Mouse (Mus musculus) thymus, adult 2 months (tissue): ENCODE measurements around the gene Tpr. TPM values are rescaled to one million over a fixed set of nuclear protein-coding genes. Genes with fewer than 3 reads are reported as not detected.

Source experiments
- DNase-seq: peaks from one replicate; pipeline ENCODE4 v3.0.0; 2021
- H3K27ac ChIP-seq: fragments of 200-500 bp; 2 replicates; pipeline ENCODE4 v1.5.1; 2012; ENCODE audit warnings: low read length, control low read depth; ENCODE audit not compliant: control insufficient read depth, insufficient read depth
- H3K27me3 ChIP-seq: fragments of 200-500 bp; 2 replicates; pipeline ENCODE4 v1.6.1; 2012; ENCODE audit warnings: mild to moderate bottlenecking, low read length, moderate library complexity, mixed read lengths; ENCODE audit not compliant: control insufficient read depth, insufficient read depth
- H3K36me3 ChIP-seq: fragments of 200-500 bp; 2 replicates; pipeline ENCODE4 v1.6.1; 2012; ENCODE audit warnings: mild to moderate bottlenecking, low read length, moderate library complexity; ENCODE audit not compliant: control insufficient read depth, insufficient read depth
- H3K4me1 ChIP-seq: fragments of 200-500 bp; replicated peaks from 2 replicates; pipeline ENCODE4 v1.6.1; 2012; ENCODE audit warnings: low read length; ENCODE audit not compliant: control insufficient read depth, insufficient read depth
- H3K4me3 ChIP-seq: fragments of 200-500 bp; 2 replicates; pipeline ENCODE4 v1.5.1; 2012; ENCODE audit warnings: mild to moderate bottlenecking, low read length, control low read depth, moderate library complexity; ENCODE audit not compliant: control insufficient read depth, insufficient read depth
- CTCF ChIP-seq: fragments of 200-500 bp; IDR thresholded peaks from 2 replicates; pipeline ENCODE4 v1.5.1; 2012; ENCODE audit warnings: mild to moderate bottlenecking, control low read depth, low read length, moderate library complexity, borderline replicate concordance; ENCODE audit not compliant: control insufficient read depth, poor library complexity, insufficient read depth; ENCODE audit errors: extremely low read depth
- POLR2A ChIP-seq: fragments of 200-500 bp; IDR thresholded peaks from 2 replicates; pipeline ENCODE4 v1.6.1; 2012; ENCODE audit warnings: mild to moderate bottlenecking, low read length, control low read depth, moderate library complexity; ENCODE audit not compliant: control insufficient read depth, poor library complexity, insufficient read depth; ENCODE audit errors: extremely low read depth
- WGBS: fragments of 180-500 bp; shearing (Covaris S2); methylation state at CpG from one replicate; pipeline ENCODE4 v1.1.7; 2018; 5-methylcytosine and 5-hydroxymethylcytosine counted together
- polyA plus RNA-seq: library from polyadenylated mRNA; depleted of rRNA; stranded (reverse); fragments of >200 nt; gene quantifications from 2 replicates; pipeline ENCODE4 v1.2.3, GENCODE M21; 2012; rRNA removed

Gene Tpr
- polyA plus RNA-seq, 1 experiment, result 101 TPM

DNA sequence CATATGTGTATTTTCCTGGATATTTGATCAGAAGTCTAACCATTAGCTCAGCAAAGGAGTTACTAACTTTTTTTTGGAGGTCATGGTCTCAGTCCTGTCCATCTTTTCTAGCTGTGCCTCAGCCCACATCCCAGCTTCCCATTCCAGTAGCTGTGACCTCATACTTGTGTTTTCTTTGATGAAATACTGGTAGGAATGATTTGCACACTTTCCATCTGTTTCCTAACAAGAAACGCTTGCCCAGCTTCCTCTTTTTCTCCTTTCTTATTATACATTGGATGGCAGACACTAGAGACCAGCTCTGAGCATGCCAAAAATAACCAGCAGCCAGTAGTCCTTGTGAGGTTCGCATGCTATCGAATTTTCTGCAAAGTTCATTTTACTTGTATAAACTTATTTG, 77.4 kb downstream of the Tpr start:
- Histone ChIP-seq H3K4me1 (no peaks in the 10 kb centered on the region), H3K27ac (no peak overlapping the region), H3K4me3 (no peak overlapping the region), H3K36me3 (no peaks in the 10 kb centered on the region), H3K27me3 (no peaks in the 10 kb centered on the region)
- TF ChIP-seq CTCF (no peak), POLR2A (no peak)
- 21% methylated on average over 3 of the region's 3 CpGs for whole genome bisulfite sequencing
- DNase-seq, result no peak

GRCm38 (mm10) chr1:150472525-150472924, 79.9 kb downstream of the Tpr start:
- H3K4me1 ChIP-seq, result no peaks in the 10 kb centered on the region
- DNase-seq, result no peak
- H3K27ac ChIP-seq, result no peak overlapping the region
- WGBS, result 94% methylated on average over 7 of the region's 7 CpGs
- H3K36me3 ChIP-seq, result no peaks in the 10 kb centered on the region
- TF ChIP-seq CTCF, result no peak
- H3K4me3 ChIP-seq, result no peak overlapping the region
- no peaks in the 10 kb centered on the region for H3K27me3 ChIP-seq

DNA sequence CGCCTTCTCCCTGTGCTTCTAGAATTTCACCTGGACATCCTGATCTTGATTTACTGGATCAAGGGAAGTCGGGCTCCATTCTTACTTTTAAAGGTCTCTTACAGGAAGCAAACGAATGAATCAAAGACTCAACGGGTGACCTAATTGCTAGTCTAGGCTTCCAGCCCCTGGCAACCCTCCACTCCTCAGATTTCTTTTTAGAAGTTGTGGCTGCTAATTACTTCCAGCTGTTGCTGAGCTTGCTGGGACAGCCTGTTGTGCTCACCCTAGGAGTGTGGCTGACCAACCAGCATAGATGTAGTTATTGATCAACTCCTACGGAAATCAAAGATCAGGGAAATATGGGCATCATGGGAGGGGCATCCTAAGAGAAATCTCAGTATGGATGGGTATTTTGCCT, 88.0 kb downstream of the Tpr start:
- H3K36me3 ChIP-seq, result no peaks in the 10 kb centered on the region
- TF ChIP-seq CTCF (no peak), POLR2A (no peak)
- no peak overlapping the region for H3K27ac ChIP-seq
- DNase-seq, result no peak
- 88% methylated on average over 5 of the region's 5 CpGs for WGBS
- no peaks in the 10 kb centered on the region for H3K27me3 ChIP-seq
- no peaks in the 10 kb centered on the region for H3K4me1 ChIP-seq
- no peak overlapping the region for H3K4me3 ChIP-seq

DNA sequence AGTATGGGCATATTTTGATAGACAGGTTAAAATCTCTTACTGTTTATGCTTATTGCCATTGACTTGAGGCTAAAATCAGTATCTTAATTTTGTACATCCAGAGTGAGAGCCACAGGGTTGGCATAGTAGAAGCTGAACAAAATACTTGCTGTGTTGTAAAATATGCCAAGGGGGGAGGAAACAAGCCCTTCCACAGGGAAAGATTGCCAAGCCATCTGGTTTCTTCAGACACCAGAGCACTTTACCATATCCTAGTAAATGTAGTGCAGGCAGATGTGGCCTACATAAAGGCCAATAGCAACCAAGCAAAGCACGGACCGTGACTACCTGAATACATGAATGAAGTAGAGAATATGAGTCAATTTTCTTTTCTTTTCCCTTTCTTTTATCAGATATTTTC, 96.5 kb downstream of the Tpr start:
- no peak for TF ChIP-seq POLR2A
- no peak for TF ChIP-seq CTCF
- Histone ChIP-seq H3K4me1 (no peaks in the 10 kb centered on the region), H3K36me3 (no peaks in the 10 kb centered on the region), H3K27ac (no peak overlapping the region), H3K4me3 (no peak overlapping the region), H3K27me3 (no peaks in the 10 kb centered on the region)
- no peak for DNase-seq
- WGBS, result 97% methylated on average over 2 of the region's 2 CpGs

- Histone ChIP-seq H3K4me3 (no peak overlapping the region), H3K27me3 (no peaks in the 10 kb centered on the region), H3K36me3 (no peaks in the 10 kb centered on the region), H3K4me1 (no peaks in the 10 kb centered on the region), H3K27ac (no peak overlapping the region)
- DNase-seq, result no peak
- WGBS, result 67% methylated on average over 6 of the region's 6 CpGs
- TF ChIP-seq POLR2A, result no peak
- TF ChIP-seq CTCF, result no peak
Measured at GRCm38 (mm10) chr1:150496626-150497302, 104.1 kb downstream of the Tpr start.

DNA sequence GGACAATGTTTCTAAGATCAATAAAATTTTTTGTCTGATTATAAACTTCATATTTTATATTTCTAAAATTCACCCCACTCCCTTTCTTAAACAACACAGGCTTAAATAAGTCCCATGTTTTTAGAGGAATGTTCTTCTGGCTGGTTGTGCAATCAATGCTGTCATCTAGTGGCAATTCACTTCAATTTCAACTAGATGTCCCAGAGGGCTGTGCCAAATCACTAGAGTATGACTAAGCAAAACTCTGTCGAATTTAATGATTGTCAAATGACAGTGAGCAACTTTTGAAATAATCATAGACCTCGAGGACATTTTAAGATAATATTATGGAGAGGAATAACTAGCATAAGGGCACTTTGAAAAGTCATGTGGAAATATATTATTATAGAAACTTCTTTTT, 105.1 kb downstream of the Tpr start:
- Histone ChIP-seq H3K36me3 (no peaks in the 10 kb centered on the region), H3K27me3 (no peaks in the 10 kb centered on the region), H3K4me3 (no peak overlapping the region), H3K4me1 (no peaks in the 10 kb centered on the region), H3K27ac (no peak overlapping the region)
- TF ChIP-seq POLR2A (no peak), CTCF (no peak)
- DNase-seq, result no peak
- WGBS, result 29% methylated on average over 2 of the region's 2 CpGs

DNA sequence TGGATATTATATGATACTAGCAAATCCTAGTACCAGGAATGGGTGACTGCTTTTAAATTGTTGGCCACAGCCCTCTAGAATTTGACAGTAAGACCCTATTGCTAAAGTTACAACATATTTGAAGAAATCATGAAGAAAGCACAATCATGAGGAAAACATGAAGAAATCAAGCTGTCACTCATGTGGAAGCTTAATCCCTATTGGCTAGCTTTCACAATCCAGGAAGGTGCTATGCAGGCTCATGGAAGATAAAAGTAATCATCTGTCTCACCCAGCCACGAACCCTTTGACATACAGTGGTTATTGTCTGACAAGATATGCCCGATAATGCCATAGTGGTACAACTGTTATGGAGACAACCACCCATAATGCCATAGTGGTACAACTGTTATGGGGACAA, 105.5 kb downstream of the Tpr start:
- TF ChIP-seq POLR2A (no peak), CTCF (no peak)
- WGBS, result 94% methylated on average over 2 of the region's 2 CpGs
- H3K27ac ChIP-seq, result no peak overlapping the region

More for the DNA sequence above, 105.5 kb downstream of the Tpr start:
- Histone ChIP-seq H3K4me1 (no peaks in the 10 kb centered on the region), H3K36me3 (no peaks in the 10 kb centered on the region), H3K4me3 (no peak overlapping the region), H3K27me3 (no peaks in the 10 kb centered on the region)
- no peak for DNase-seq

Other genes with a start within 250 kb of the Tpr start
- not detected in 2 replicates for gene Pdc, start 73.4 kb upstream of the Tpr start, polyA plus RNA-seq
- gene Odr4, start 242 bp downstream of the Tpr start, polyA plus RNA-seq, result 2.3 and 3.4 TPM in 2 replicates
- 1.0 and 1.9 TPM in 2 replicates for gene Prg4, start 73.3 kb downstream of the Tpr start, polyA plus RNA-seq